Mouse (Mus musculus) lung, postnatal 0 days (tissue): ENCODE measurements around the gene Nanos2.

Source experiments
- CTCF ChIP-seq: IDR thresholded peaks from 2 replicates; pipeline ENCODE4 v1.5.1; 2016; ENCODE audit warnings: antibody characterized with exemption, mild to moderate bottlenecking
- EP300 ChIP-seq: IDR thresholded peaks from 2 replicates; pipeline ENCODE4 v1.6.1; 2016; ENCODE audit warnings: antibody characterized with exemption, mild to moderate bottlenecking, control low read depth

DNA sequence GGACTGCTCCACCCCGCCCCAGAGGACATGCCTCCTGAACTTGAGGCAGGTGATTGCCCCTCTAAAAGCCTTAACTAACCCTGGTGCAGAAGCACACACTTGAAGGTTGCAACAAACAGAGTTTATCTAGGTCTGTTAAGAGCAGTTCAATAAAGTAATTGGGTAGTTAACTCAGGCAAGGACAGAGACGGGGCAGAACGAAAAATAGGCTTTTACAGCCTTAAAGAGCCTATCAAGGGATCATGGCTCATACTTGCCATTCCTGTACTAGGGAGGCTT lies 14.5 kb downstream of the Nanos2 start:
- no peak for TF ChIP-seq EP300
- no peak for TF ChIP-seq CTCF
